Mouse (Mus musculus): Measurements from ENCODE around the gene Fam206a. TPM values are rescaled to one million over a fixed set of nuclear protein-coding genes. Genes with fewer than 3 reads are reported as not detected.

Fam206a gene
- total RNA-seq (2023), result 17.5 TPM

DNA sequence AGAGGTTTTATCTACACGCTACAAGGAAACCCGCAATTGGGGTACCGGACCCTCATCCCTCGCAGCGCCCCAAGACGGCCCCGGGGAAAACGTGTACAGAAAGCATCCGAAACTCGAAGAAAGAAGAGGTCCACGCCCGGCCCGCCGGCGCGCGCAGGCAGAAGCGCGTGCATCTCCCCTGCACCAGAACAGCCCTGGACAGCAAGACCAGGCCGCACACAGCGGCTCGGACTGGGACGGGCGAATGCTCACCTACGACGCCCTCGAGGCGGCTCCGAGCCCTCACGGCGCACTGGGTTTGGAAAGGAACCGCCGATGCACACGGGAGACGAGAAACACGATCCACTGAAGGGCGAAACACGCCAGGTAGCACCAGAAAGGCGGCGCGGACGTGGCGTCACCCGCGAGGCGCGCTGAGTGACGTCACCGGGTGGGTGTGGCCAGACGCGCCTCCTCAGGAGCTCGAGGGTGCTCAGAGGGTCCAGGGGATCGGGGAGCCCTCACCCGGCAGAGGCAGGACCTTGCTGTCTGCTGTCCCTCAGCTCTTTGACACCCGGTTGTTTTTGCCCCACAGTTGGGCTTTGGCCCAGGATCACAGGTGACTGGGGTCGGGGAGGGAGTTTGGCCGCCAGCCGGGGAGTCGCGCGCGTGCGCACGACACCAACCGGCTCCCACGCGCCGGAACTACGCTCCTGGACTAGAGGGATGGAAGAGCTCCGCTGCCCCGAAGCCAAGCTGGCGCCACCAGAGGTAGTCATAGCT is at the start of gene Fam206a, which contains the start of gene Elp1:
Gene Fam206a, plus strand, starts transcription at position 439 of the 762 bp plus-strand sequence.
Gene Elp1, minus strand, starts transcription at position 425 of the 762 bp plus-strand sequence.

Other genes starting within 250 kb of the Fam206a start
- gene Gm26657, start 62.3 kb upstream of the Fam206a start, total RNA-seq (2023), result not detected
- 0.41 TPM for gene Actl7b, start 60.9 kb upstream of the Fam206a start, total RNA-seq (2023)
- gene Actl7a, start 58.9 kb upstream of the Fam206a start, total RNA-seq (2023), result not detected
- 37.6 TPM for gene Elp1, start within 50 bp of the Fam206a start, total RNA-seq (2023)
- gene Ctnnal1, start 62.8 kb downstream of the Fam206a start, total RNA-seq (2023), result 3.5 TPM
- 37.0 TPM for gene Tmem245, start 145.1 kb downstream of the Fam206a start, total RNA-seq (2023)
- gene Frrs1l, start 188.0 kb downstream of the Fam206a start, total RNA-seq (2023), result not detected

Data from CD4-positive naive resting alpha-beta T cell, adult 57 days (primary cell).